Mouse (Mus musculus) lung, postnatal 36 days (tissue): Measurements from ENCODE around the gene Hoxd9.
A peak's percentile ranks its signal among the peaks of the same experiment; 100 is the strongest.

Experiments used
- DNase-seq: peaks from one replicate; pipeline ENCODE4 v3.0.0; 2022; ENCODE audit warnings: mixed read lengths

The Hoxd9 gene

DNA sequence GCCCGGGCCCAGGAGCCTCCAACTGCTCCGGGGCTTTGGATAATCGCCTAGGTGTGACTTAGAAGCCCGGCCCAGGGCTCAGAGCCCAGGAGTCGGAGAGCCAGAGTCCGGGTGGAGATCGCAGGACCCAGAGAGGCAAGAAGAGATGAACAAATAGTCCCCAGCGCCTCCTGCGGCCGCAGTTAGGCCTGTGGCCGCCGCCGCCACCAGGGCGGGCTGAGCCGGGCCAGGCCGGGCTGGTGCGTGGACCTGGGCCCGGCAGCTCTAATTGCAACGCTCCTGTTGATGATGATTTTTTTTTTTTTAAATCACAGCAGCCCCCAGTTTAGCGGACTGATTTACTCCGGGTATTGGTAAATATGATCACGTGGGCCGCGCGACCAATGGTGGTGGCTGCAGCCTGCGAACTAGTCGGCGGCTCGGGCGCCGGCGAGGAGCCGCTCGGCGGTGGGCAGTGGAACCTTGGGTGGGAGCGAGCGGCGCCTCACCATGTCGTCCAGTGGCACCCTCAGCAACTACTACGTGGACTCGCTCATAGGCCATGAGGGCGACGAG is at the start of gene Hoxd9:
TSS of gene Hoxd9 (plus strand) at position 161 of the 555 bp plus-strand sequence.
- DNase-seq = no peak

DNA sequence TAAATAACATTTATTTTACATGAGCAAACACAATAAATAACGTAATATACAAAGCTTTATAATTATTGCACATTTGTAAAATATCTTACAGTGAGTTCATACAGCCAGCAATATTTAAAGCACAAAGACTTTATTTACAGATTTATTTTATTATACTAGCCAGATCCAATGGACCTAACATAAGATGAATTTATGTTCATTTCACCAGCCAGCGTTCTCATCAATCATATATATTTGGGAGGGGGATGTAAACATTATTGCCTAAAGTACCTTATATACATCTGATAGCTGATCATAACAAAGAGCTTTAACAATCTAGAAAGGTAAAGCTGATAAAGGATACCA is 44.6 kb upstream of the Hoxd9 start:
- DNase-seq = no peak

DNA sequence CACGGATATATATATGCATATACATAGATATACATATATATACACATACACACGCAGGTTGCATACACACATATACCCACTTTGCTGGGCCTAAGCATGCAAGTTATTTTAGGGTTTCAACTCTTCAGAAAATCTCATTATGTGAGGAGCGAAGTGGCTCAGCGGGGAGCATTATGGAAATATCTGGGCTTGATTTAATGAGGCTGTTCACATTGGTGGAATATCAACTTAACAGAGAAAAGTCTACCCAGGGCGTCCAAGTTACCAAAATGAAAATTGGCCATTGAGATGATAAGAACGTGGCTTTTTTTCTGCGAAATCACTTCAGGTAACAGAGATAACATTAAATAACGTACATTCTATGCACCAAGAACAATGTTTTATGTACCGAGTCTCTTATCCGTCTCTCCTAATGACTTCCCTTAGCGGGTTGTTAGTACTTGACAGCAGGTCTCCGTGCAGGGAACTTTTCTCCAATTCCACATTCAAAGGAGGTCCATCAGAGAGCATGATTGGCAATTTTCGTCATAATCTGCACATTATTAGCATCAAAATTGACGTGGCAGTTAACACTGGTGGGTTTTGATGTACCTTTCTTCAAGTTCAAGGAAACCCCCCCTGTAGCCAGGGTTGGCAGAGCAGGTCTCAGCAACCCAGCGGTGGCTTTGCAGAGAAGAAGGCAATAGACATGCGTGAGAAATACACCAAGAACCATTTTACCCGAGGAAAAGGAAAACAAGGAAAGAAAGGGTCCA is 43.6 kb upstream of the Hoxd9 start:
- no peak for DNase-seq

DNA sequence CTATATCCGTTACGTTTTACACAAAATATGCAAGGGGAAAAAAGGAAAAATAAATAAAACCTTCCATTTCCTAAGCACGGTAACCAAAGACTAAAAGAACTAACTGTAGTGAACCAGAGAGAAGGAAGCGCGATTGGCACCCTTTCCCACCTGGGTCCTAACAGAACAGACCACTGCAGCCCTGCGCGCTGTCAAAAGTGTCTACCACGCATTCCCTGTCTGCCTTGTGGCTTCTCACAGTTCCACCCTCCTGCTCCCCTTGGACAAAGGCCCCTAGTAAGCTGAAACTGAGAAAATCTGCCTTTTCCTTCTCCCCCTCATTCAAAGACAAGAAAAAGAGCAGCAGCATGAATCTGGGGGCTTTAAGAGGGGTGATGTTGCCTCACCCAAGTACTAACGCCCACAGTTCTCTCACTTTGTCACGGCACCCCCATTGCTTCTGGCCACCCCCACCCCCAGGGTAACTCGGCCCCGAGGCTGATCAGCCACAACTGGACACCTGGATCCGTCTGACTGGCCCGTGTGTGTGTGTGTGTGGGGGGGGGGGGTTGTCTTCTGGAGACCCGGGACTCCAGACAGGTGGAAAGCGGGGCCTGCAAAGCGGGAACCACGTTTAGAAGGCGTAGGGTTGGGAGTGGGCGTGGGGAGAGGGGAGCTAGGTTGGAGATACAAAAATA is 42.6 kb upstream of the Hoxd9 start:
- DNase-seq = no peak

DNA sequence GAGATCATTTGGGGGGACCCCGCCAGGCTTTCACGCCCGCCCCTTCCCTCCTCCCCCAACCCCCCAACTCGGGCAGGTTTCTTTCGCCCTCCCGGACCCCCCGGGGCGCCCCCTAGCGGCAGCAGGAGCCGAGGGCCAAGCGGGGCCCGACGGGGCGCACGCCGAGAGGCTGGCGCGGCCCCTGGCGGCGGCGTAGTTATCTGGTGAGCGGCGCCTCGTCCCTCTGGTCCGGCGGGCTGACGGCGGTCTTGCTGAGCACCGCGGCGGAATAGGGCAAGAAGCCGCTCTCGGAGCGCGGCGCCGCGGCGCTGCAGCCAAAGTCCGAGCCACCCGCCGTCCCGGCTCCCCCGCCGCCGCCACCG is 42.1 kb upstream of the Hoxd9 start:
- DNase-seq = peak; percentile 26

DNA sequence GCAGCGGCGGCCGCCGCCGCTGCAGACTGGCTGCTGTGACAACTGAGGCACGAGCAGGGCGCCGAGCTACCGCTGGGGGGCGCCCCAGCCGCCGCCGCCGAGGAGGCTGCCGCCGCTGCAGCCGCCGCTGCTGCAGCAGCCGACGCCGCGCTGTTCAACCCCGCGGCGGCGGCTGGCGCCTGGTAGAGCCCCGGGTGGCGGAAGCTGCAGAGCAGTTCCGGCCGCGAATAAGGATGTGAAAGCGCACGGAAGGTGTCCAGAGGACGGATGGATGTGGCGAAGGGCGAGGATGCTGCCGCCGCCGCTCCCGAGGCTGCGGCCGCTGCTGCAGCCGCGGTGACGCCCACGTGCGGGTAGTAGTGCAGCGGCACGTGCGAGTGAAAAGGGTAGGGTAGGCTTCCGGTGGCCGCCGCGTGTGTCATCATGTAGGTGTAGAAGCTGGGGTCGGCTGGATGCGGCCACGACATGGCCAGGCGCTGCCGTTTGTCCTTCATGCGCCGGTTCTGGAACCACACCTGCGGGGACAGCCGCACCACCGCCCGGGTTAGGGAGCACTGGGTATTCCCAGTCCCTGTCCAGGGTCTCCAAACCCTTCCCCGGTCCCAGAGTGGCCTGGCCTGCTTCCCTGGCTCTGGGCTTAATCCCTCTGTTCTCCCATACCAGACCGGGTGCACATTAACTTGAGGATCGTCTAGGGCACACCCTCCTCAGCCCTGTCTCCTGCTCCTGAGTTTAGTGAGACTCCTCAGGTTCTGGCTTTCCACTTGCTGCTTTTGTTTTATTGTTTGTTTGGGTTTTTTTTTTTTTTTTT is 41.5 kb upstream of the Hoxd9 start:
- DNase-seq = no peak

DNA sequence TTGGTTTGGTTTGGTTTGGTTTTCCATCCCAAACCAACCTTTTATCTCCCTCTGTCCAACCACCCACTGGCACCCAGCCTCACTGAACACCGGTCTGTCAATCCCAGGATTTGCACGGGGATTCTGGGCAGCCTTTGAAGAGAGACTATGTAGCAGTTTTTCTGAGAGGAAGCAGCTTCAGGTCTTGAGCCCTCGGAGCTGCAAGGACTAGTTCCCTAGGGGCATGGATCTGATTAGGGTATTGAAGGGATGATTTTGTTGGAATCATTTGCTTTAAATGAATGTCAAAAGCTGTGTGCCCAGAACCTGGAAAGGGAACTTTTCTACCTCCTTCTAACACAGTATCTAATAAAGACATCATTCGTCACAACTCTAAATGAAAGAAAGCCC is 40.9 kb upstream of the Hoxd9 start:
- no peak for DNase-seq

DNA sequence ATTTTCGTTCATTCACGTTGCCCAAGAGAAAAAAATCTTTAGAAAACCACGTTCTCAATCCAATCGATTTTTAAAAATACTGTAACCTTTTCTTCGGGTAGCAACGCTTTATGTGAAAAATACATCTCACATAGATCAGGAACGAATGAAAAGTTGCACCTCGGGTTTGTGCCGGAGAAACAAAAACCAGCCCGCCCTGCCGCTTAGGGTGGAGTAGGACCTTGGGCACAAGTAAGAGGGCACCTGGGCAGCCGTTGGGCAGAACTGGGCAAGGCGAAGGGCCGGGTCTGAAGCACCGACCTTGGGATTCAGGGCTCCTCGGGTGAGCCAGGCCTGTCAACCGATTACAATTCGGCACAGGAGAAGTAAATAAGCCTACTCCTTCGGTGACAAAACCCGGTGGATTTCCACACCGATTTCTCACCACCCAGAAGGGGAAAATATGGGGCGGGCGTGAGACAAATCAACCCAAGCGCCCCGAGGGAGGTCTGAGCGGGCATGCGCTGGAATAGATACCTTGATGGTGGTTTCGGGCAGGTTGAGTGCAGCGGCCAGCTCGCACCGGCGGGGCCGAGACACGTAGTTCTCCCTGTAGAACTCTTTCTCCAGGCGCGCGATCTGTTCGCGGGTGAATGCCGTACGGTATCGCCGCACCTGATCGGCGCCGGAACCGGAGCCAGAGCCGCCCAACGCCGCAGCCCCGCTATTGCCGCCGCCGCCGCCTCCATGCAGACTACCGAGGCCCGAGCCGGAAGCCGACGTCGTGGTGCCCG is 40.1 kb upstream of the Hoxd9 start:
- no peak for DNase-seq

DNA sequence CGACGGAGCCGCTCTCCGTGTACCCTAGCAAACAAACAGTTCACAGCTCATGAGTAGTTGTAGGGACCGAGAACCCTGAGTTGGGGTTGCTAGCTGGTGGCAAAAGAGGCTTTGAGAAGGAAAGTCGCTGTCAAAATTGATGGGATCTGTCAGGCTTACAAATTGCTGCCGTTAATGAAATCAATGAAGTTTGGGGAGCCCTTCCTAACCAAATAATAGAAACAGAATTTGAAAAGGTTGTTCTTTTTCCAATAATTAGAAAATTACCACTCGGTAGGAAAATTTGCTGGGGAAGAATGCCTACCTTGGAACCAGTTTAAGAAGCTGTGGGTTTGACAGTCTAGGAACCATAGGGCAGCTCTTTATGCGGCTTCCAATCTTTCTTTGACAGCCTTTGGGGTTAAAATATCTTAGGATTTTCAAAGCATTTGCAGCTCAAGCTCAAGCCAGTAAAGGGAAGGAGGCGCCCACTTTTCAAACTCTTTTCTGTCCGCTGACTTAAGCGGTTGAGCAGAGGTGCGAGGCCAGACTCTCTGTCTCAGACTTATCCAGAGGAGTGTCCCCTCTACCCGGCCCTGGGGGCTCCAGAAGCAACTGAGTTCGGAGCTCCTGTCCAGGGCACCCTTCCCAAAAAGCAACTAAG is 39.4 kb upstream of the Hoxd9 start:
- no peak for DNase-seq

DNA sequence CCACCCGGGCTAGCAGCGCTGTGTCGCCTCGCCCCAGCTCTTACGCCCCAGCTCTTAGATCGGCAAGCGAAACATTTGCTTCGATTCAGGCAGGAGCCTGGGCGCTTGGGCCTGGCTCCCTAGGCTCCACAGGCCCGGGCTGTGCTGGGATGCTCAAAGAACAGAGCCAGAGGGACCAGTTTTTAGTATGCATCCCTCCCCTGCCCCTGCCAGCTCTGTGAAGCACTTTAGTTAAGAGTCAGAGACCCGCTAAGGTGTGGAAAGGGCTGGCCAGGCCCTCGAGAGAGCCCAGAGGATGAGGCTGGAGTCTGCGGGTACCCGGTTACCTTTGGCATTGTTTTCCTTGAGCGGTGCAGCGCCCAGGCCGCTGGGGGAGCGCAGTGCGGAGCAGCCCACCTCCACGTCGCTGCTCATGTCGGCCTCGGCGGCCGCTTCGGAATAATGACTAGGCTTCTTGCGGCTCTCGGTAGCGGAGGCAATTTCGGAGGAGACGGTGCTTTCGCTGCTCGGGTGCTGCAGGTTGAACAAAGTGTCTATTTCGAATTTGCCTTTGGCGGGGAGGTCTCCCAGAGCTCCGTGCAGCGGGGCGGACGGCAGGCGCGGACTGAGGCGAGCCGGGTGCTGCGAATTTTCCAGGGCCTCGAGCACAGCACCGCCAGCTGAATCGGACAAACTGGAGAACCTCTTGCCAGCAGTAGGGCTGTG is 38.7 kb upstream of the Hoxd9 start:
- DNase-seq = no peak

DNA sequence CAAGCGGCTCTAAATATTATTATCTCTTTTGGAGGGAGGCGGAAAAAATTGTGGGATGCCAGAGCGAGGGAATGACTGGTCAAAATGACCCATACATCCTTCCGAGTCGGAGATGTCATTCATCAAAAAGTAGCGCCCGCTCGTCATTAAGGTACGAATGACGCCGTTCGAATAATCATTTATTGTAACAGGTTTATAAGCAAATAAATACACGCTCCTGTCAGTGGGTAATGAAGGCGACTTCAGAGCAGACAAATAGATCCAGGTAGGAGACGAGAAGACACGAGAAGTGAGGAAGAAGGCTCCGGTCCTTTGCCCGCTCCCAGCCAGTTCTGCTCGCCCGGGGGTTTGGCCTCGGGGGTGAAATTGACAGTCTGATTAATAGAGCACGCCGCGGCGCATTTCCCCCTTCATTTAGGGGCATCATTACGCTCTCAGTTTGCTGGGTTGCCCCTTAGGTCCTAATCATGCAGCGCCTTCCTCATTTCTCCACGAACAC is 38.0 kb upstream of the Hoxd9 start, which contains the start of gene Evx2:
TSS of gene Evx2 (minus strand) at position 51 of the 499 bp plus-strand sequence.
- DNase-seq = no peak

DNA sequence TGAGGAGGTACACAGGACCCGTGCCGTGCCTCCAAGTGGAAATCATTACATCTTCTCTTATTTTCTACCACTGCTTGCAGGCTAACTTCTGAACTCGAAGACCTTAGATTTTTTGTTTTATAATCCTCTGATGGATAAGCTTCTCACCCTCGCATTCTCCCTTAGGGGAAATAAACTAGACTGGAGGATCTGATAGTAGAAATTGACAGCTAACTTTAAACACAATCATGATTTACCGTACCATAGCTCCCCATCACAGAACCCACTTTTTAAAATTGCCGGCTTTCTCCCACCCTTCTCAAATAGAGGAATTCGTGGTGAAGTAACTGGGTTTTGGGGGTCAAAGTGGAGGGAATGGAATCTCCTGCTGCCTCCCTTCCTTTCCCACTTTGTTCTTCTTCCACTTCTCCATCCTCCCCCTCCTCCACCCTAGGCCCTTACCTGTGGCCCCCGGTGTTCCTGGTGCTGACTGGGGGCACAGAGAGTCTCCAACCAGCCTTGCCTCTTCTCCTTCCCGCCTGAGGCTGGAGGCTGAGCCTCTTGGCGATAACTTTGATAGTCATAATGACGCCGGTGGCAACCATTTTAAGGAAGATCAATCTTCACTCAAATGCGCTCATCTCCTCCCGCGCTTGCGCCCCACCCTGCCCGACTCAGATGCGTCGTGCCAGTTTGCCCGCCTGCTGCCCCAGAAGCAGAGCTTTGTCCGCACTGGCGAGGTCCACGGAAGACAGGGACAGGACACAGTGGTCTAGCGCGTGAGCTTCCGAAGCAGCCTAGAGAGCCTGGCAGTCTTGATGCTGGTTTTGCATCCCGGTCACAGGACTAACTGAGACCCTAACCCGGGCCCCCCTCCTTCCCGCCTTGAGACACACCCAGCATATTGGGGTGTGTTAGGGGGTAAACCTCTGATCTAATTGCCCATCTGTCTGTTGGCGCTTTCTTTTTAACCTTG is 36.8 kb upstream of the Hoxd9 start:
- DNase-seq = no peak

DNA sequence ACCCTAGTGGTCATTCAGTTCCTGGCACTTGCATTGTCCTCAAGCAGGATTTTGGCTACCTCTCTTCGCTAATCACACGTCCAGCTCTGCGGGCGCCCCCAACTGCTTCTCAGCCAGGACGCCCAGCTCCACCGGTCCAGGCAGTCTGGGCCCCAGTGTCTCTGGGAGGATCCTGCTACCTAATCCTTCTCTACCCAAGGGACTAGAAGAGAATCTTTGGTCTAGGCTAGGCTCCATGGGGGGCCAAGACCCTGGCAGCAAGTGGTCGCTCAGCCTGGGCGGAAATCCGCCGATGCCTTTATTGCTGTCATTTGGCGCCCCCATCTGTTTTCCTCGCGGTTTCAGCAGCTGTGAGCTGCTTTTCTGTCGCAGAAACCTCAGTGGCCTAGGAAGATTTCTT is 35.8 kb upstream of the Hoxd9 start:
- DNase-seq = peak; percentile 31

DNA sequence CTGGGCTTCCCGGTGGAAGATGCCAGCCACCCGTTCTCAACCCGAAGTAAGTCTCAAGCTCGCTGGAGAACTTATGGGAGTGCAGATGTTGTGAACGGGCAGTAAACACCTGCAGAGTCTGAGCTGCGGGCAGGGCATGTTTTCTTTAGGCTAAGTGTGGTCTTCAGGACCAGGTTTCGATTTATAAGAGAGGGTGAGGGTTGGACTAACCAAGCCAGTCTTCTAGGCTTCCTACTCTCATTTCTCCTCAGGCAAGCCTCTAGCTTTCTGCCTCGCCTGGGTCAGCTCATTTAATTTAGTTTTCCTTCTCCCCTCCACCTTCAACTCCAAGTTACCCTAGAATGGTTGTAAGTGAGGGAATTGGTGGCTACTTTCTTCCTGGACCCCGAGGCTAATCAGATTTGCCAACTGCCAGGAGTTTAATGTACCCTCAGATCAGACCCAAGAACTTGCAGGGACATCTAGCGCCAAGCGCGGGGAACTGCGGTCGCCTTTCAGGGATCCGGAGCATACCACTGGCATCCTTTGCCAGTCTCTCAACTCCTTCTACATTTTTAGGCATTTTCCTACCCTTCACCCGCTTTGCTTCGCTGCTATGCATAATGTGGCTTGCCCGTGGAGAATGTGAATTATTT is 34.1 kb upstream of the Hoxd9 start:
- peak; percentile 66 for DNase-seq

DNA sequence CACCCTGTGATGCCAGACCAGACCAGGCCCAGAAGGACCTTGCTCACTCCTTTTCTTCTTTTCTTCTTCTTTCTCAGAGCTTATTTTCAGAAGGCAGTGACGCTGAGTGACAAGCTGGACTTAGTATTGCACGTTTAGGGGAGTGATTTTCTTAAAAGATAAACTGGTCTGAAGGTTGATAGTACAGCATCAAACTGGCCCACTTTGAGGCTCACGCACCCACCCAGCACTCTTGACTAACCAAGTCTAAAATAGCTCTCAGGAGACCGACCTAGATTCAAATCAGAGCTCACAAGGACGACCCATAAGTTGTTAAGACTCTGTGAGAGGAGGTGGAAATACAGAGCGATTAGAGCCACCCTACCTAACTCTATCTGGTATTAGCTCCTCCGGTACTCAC is 31.1 kb upstream of the Hoxd9 start:
- DNase-seq = no peak

DNA sequence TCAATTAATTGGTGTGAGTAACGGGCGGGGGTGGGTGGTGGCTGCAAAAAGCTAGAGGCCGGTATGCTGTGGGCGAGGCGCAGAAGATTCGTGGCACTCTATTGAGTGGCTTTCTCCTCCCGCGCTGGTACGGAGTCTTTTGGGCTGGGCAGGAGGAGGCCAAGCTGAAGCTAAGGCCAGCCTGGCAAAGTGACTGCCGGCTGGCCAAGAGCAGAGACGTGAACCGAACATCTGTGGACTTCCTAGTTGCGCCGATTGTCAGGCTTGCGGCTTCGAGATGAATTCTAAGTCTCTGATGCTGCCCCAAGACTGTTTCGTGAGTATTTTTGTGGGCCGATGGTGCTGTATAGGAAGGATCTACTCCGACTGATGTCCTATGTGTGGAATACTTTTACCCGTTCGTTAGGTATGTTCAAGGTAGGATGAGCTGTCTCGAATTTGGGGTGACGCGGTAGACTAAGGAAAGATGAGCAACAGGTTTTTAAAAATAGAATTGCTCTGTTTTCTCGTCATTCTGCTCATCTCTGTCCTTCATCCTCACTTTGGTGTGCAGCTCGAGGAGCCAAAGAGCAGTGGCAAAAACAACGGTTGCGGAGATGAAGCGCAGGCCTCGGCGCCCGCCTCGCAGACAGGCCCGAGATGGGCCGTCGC is 30.2 kb upstream of the Hoxd9 start:
- no peak for DNase-seq

DNA sequence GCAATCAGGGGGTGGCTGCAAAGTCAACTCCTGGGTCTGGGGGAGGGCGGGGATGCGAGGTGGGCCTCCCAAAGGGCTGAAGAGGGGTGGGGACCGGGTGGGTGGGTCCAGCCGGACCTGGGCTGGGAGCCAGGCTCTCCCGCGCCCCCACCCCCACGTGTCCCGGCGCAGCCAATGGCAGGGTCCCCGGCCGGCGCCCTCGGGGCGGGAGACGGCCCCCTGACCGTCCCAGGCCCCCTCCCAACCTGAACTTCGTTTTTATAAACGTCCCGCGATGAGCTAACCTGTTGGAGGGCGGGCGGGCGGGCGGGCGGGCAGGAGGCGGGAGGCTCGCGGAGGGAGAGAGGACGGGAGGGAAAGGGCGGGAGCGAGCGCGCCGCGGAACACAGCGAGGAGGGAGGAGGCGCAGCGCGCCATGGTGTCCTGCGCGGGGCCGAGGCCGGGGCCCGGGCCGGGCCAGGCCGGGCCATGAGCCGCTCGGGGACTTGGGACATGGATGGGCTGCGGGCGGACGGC is 29.6 kb upstream of the Hoxd9 start, which contains the start of gene Hoxd13:
TSS of gene Hoxd13 (plus strand) at position 469 of the 516 bp plus-strand sequence.
- DNase-seq = no peak

DNA sequence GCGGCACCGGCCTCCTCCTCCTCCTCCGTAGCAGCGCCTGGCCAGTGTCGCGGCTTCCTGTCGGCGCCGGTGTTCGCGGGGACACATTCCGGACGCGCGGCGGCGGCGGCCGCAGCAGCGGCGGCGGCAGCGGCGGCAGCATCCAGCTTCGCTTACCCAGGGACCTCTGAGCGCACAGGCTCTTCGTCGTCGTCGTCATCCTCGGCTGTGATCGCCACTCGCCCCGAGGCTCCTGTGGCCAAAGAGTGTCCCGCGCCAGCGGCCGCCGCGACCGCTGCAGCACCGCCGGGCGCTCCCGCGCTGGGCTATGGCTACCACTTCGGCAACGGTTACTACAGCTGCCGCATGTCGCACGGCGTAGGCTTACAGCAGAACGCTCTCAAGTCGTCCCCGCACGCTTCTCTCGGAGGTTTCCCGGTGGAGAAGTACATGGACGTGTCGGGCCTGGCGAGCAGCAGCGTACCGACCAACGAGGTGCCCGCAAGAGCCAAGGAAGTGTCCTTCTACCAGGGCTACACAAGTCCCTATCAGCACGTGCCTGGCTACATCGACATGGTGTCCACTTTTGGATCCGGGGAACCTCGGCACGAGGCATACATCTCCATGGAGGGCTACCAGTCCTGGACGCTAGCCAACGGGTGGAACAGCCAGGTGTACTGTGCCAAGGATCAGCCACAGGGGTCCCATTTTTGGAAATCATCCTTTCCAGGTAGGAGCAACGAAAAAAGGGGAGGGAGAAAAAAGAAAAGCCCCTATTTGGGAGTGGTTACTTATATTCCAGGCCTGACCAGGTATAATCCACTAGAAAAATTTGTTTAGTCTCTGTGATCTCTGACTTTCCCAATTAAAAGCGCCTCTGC is 28.9 kb upstream of the Hoxd9 start:
- DNase-seq = no peak
